8 mouse cellular contexts compared by ENCODE assay signal in the genomic region with DNA sequence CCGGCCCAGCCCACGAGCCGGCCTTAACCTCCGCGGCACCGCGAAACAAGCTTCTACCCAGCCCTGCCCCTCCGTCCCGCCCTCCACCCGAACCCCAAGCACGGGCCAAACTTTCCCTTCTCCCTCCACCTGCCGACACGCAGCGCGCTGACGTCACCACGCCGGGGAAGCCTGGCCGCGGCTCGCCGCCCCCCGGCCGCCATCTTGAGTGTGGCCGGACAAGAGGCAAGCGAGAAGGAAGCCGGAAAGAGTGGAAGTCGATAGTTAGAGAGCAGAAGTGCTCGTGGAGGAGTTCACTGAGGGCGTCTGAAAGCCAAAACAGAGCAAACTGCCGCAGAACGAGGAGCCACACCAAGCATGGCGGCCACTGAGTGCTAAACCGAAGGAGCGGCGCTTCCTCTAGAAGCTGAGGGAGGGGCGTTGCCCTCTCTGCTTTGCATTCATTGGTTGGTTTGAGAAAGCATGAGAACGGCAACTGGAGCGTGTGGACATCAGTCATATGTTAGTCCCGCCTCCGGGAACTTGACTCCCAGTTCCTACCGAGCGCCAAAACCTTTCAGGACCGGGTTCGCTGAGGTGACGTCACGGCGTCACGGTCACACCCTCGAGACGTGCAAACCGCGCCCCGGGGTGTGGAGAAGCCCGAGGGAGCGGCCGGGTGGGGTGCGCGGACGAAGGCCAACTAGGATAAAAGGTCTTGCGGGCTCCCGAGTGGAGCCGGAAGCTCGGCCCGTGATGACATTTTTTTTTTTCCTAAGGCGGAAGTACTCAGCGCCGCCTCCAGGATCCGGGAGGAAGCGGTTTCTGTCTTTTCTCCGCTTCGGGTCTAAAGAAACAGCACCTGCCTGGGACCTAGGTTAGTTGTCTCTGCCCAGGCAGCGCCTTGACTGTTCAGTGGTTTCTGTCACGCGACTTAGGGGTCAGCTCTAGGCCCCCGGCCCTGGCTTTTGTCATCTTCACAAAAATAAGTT. TPM values are rescaled to one million over a fixed set of nuclear protein-coding genes. Genes with fewer than 3 reads are reported as not detected.
DNase-seq lines count a peak whose midpoint lies in the region; ATAC-seq lines count a peak whose summit lies in the region.

TSS of gene Oxsr1 (minus strand) at position 139 of the 971 bp plus-strand sequence.

- DNase-seq in adipocyte (ENCODE audit: low spot score), result peak; percentile 100
- DNase-seq in embryo, embryonic 10 days (ENCODE audit: low spot score), result peak; percentile 99
- peak; percentile 94 for DNase-seq in gastrocnemius, postnatal 10 days
- peak; percentile 100 for DNase-seq in induced T-regulatory cell, adult 2 months (ENCODE audit: low read depth)
- peak; percentile 99 to 100 for DNase-seq in left cerebral cortex, adult 9 months (ENCODE audit: low spot score in 2 of 2)
- DNase-seq in right cerebral cortex, postnatal 14 days, result peak; percentile 95
- peak; percentile 100 for DNase-seq in urinary bladder, postnatal 36 days (ENCODE audit: low spot score in 2 of 2)

- peak; percentile 88 for ATAC-seq in megakaryocyte progenitor cell, adult 5-6 weeks (replicated peaks; ENCODE audit: poor library complexity)

RNA-seq across cellular contexts. Expression of gene Oxsr1, which starts in this region (rescaled TPM):
- total RNA-seq in gastrocnemius, postnatal 10 days (2021), result 10 to 100 TPM; 32.9 to 33.7 TPM
- total RNA-seq in megakaryocyte progenitor cell, adult 5-6 weeks (2015), result 14.5 and 16.9 TPM in 2 replicates
- 29.1 and 32.2 TPM in 2 replicates for total RNA-seq in megakaryocyte progenitor cell, adult 5-6 weeks (2017)

Comparison
In these comparisons a context has a peak if more than half of its experiments do, and no peak if none do; other contexts are left out.
1. Peak in every context shown above with its lines: DNase-seq and ATAC-seq.